Mouse (Mus musculus): Measurements from ENCODE around the gene Hnrnpf.

DNA sequence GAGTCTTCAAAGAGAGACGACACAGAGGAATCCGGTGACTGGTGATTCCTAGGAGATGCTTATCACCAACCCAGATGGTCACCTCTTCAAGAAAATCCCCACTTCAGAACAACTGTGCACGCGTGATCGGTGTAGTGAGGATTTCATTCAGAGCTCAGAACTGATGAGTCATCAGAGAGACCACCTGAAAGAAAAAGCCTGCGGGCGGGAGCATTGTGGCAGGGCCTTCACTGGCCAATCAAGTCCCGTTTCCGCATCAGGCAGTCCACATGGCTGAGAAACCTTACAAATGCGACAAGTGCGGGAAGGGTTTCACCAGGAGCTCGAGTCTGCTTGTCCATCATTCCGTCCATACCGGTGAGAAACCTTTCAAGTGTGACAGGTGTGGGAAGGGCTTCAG, 29.1 kb upstream of the Hnrnpf start:
- no peak for TF ChIP-seq CTCF (IDR thresholded peaks at IDR 0.05; ENCODE audit: low read depth)
- TF ChIP-seq EP300 (optimal IDR thresholded peaks at IDR 0.05), result no peak
